Mouse (Mus musculus): Measurements from ENCODE around the gene Nrap.

Gene Nrap

GRCm38 (mm10) chr19:56316531-56316930, 73.3 kb downstream of the Nrap start:
- no peak for DNase-seq (ENCODE audit: low spot score in 2 of 2)

GRCm38 (mm10) chr19:56300835-56301234, 89.0 kb downstream of the Nrap start:
- peak in 1 of 2 experiments; percentile 9 for DNase-seq (ENCODE audit: low spot score in 2 of 2)

- no peak for DNase-seq (ENCODE audit: low spot score in 2 of 2)
These were observed 92.6 kb downstream of the Nrap start for GRCm38 (mm10) chr19:56297264-56297663.

GRCm38 (mm10) chr19:56296668-56297067, 93.2 kb downstream of the Nrap start:
- DNase-seq (ENCODE audit: low spot score in 2 of 2) = no peak

- DNase-seq (ENCODE audit: low spot score in 2 of 2) = peak; percentile 71 to 81
These were observed 95.0 kb downstream of the Nrap start for GRCm38 (mm10) chr19:56294654-56295399.

- DNase-seq (ENCODE audit: low spot score in 2 of 2) = no peak
These were observed 97.5 kb downstream of the Nrap start for GRCm38 (mm10) chr19:56292335-56292734.

- no peak for DNase-seq (ENCODE audit: low spot score in 2 of 2)
These were observed 97.9 kb downstream of the Nrap start for GRCm38 (mm10) chr19:56291898-56292297.

- no peak for DNase-seq (ENCODE audit: low spot score in 2 of 2)
These were observed 100.2 kb downstream of the Nrap start for GRCm38 (mm10) chr19:56289642-56290041.

GRCm38 (mm10) chr19:56288436-56288835, 101.4 kb downstream of the Nrap start:
- no peak for DNase-seq (ENCODE audit: low spot score in 2 of 2)

- no peak for DNase-seq (ENCODE audit: low spot score in 2 of 2)
These were observed 102.1 kb downstream of the Nrap start for GRCm38 (mm10) chr19:56287580-56288367.

GRCm38 (mm10) chr19:56286866-56287265, 103.0 kb downstream of the Nrap start, which contains the start of gene Habp2:
Gene Habp2, plus strand, starts transcription at chr19:56287137.
- no peak for DNase-seq (ENCODE audit: low spot score in 2 of 2)

- DNase-seq (ENCODE audit: low spot score in 2 of 2) = no peak
These were observed 104.6 kb downstream of the Nrap start for GRCm38 (mm10) chr19:56285222-56285621.

- DNase-seq (ENCODE audit: low spot score in 2 of 2) = no peak
These were observed 111.5 kb downstream of the Nrap start for GRCm38 (mm10) chr19:56278366-56278765.

GRCm38 (mm10) chr19:56277951-56278350, 111.9 kb downstream of the Nrap start:
- DNase-seq (ENCODE audit: low spot score in 2 of 2) = no peak

- DNase-seq (ENCODE audit: low spot score in 2 of 2) = no peak
These were observed 112.6 kb downstream of the Nrap start for GRCm38 (mm10) chr19:56277140-56277804.

- DNase-seq (ENCODE audit: low spot score in 2 of 2) = no peak
These were observed 117.8 kb downstream of the Nrap start for GRCm38 (mm10) chr19:56272081-56272480.

Measured in frontal cortex, postnatal 36 days (tissue).